Mouse (Mus musculus): ENCODE data around the gene Tgfb3.

DNA sequence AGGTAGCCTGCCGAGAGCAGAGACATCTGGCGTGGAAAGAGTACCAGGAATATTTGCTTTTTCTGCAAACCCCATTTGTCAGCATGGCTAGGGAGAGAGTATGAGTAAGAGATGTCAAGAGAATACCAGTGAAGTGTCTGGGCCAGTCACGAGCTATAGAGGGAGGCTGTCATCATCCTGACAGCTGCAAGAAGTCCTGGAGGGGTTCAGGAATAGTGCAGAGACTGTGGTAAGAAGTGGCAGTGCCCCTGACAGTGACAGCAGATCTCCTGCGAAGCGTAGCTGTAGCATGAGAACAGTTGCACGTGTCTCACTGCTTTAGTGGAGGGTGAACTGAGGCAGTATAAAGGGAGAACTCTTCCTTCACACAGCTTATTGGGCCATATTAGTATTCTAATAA is 57.3 kb downstream of the Tgfb3 start:
- TF ChIP-seq CTCF (conservative IDR thresholded peaks at IDR 0.05; ENCODE audit: low read length), result no peak
- no peak for TF ChIP-seq POU5F1 (IDR thresholded peaks at IDR 0.05; ENCODE audit: borderline replicate concordance, low read length)
